Mouse (Mus musculus) liver, embryonic 11.5 days (tissue): ENCODE results near the gene 1700029I15Rik. TPM values are rescaled to one million over a fixed set of nuclear protein-coding genes. Genes with fewer than 3 reads are reported as not detected.

Experiments
- ATAC-seq: fragments of 200-750 bp; cut with Nextera tagmentation; replicated peaks from 2 replicates; pipeline ENCODE4 v1.8.0; 2017; ENCODE audit warnings: moderate number of reproducible peaks, mild to moderate bottlenecking, moderate TSS enrichment, moderate library complexity; ENCODE audit not compliant: low FRiP score
- DNase-seq: peaks from one replicate; pipeline ENCODE4 v3.0.0-alpha.2; 2017; ENCODE audit warnings: low spot score
- H3K27ac ChIP-seq: fragments of 300-500 bp; sonication (generic); 2 replicates; pipeline ENCODE4 v1.5.1; 2014; ENCODE audit warnings: mild to moderate bottlenecking, low read depth, low read length, control low read depth
- H3K27me3 ChIP-seq: fragments of 300-500 bp; sonication (generic); replicated peaks from 2 replicates; pipeline ENCODE4 v1.6.1; 2014; ENCODE audit warnings: low read length, mixed read lengths; ENCODE audit not compliant: control insufficient read depth, insufficient read depth
- H3K36me3 ChIP-seq: fragments of 300-500 bp; sonication (generic); 2 replicates; pipeline ENCODE4 v1.6.1; 2014; ENCODE audit warnings: mild to moderate bottlenecking, low read length, moderate library complexity, mixed read lengths; ENCODE audit not compliant: control insufficient read depth, insufficient read depth
- H3K4me1 ChIP-seq: fragments of 300-500 bp; sonication (generic); replicated peaks from 2 replicates; pipeline ENCODE4 v1.6.1; 2014; ENCODE audit warnings: low read length, mixed read lengths; ENCODE audit not compliant: control insufficient read depth, insufficient read depth
- H3K4me2 ChIP-seq: fragments of 300-500 bp; sonication (generic); 2 replicates; pipeline ENCODE4 v1.6.1; 2014; ENCODE audit warnings: mild to moderate bottlenecking, control low read depth, moderate library complexity
- H3K4me3 ChIP-seq: fragments of 300-500 bp; sonication (generic); 2 replicates; pipeline ENCODE4 v1.5.1; 2014; ENCODE audit warnings: low read depth, low read length, control low read depth
- H3K9ac ChIP-seq: fragments of 300-500 bp; sonication (generic); 2 replicates; pipeline ENCODE4 v1.6.1; 2014; ENCODE audit warnings: low read depth, low read length, control low read depth
- H3K9me3 ChIP-seq: fragments of 300-500 bp; sonication (generic); 2 replicates; pipeline ENCODE4 v1.6.1; 2016; ENCODE audit warnings: low read length, inconsistent platforms, mixed read lengths; ENCODE audit not compliant: control insufficient read depth
- WGBS: fragments of 180-500 bp; shearing (Covaris S2); extraction: QIAGEN DNeasy Blood & Tissue Kit; methylation state at CpG from one replicate; pipeline ENCODE4 v1.1.7; 2014; 5-methylcytosine and 5-hydroxymethylcytosine counted together
- polyA plus RNA-seq: library from polyadenylated mRNA; unstranded; fragments of >200 nt; fragmentation: Nextera tagmentation; extraction: Ambion mirVana; gene quantifications from 2 replicates; pipeline ENCODE4 v1.2.1, GENCODE M21; 2014

The 1700029I15Rik gene
- polyA plus RNA-seq, 1 experiment from 2014 or later, result 1.7 TPM

DNA sequence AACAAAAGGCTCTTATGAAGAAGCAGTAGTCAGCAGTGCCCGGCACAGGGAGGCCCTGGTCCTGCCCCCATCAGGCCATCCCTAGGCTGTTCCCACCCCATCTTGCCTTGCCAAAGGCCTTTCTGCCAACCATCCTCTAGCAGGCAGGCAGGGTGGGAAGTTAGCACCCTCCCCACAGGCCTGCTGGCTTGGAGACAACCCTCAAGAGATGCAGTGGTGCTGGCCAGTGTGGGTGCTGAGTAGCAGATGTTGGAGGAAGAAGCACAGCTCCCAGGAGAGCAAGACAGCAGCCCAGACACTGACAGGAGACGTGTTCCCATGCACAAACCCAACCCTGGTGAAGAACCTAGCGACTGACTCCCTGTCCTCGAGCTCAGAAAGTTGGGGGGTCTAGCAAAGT lies 5.3 kb downstream of the 1700029I15Rik start:
- H3K4me3 ChIP-seq, result no peak overlapping the region
- 76% methylated on average over 4 of the region's 4 CpGs for WGBS

GRCm38 (mm10) chr2:92388081-92388517 lies 5.8 kb downstream of the 1700029I15Rik start:
- ATAC-seq, result no peak
- no peak overlapping the region for H3K4me3 ChIP-seq

More for the DNA sequence above, 5.3 kb downstream of the 1700029I15Rik start:
- no peak overlapping the region for H3K9ac ChIP-seq
- ATAC-seq, result no peak
- peaks cover 60% of the 10 kb centered on the region for H3K27me3 ChIP-seq
- H3K4me1 ChIP-seq, result peaks cover 18% of the 10 kb centered on the region
- H3K36me3 ChIP-seq, result no peaks in the 10 kb centered on the region
- no peak overlapping the region for H3K27ac ChIP-seq
- H3K9me3 ChIP-seq, result no peaks in the 10 kb centered on the region
- no peak overlapping the region for H3K4me2 ChIP-seq
- DNase-seq, result no peak

GRCm38 (mm10) chr2:92388891-92389641 lies 6.7 kb downstream of the 1700029I15Rik start:
- H3K27ac ChIP-seq, result no peak overlapping the region

More at GRCm38 (mm10) chr2:92388081-92388517, 5.8 kb downstream of the 1700029I15Rik start:
- no peaks in the 10 kb centered on the region for H3K9me3 ChIP-seq
- WGBS, result 52% methylated on average over 3 of the region's 3 CpGs
- H3K36me3 ChIP-seq, result no peaks in the 10 kb centered on the region
- no peak for DNase-seq
- no peak overlapping the region for H3K9ac ChIP-seq
- peak overlapping the region; percentile 16; the same call in 1 of the 2 replicates for H3K4me2 ChIP-seq
- peaks cover 22% of the 10 kb centered on the region for H3K4me1 ChIP-seq
- H3K27me3 ChIP-seq, result peaks cover 64% of the 10 kb centered on the region
- no peak overlapping the region for H3K27ac ChIP-seq

GRCm38 (mm10) chr2:92389645-92390044 lies 7.3 kb downstream of the 1700029I15Rik start:
- H3K27me3 ChIP-seq, result peaks cover 80% of the 10 kb centered on the region
- WGBS, result 12% methylated on average over 10 of the region's 10 CpGs
- H3K4me1 ChIP-seq, result peaks cover 22% of the 10 kb centered on the region
- no peak overlapping the region for H3K9ac ChIP-seq
- no peaks in the 10 kb centered on the region for H3K9me3 ChIP-seq
- no peak for ATAC-seq
- H3K4me2 ChIP-seq, result peak overlapping the region; percentile 73
- DNase-seq, result no peak
- no peak overlapping the region for H3K27ac ChIP-seq
- H3K4me3 ChIP-seq, result peak overlapping the region; percentile 59
- no peaks in the 10 kb centered on the region for H3K36me3 ChIP-seq

More at GRCm38 (mm10) chr2:92388891-92389641, 6.7 kb downstream of the 1700029I15Rik start:
- Histone ChIP-seq H3K27me3 (peaks cover 74% of the 10 kb centered on the region), H3K9me3 (no peaks in the 10 kb centered on the region), H3K9ac (peak overlapping the region; percentile 28; the same call in 1 of the 2 replicates), H3K36me3 (no peaks in the 10 kb centered on the region), H3K4me2 (peak overlapping the region; percentile 73), H3K4me1 (peaks cover 22% of the 10 kb centered on the region), H3K4me3 (peak overlapping the region; percentile 59)
- ATAC-seq, result peak; percentile 65
- DNase-seq, result peak; percentile 80
- 1% methylated on average over 62 of the region's 62 CpGs for WGBS

DNA sequence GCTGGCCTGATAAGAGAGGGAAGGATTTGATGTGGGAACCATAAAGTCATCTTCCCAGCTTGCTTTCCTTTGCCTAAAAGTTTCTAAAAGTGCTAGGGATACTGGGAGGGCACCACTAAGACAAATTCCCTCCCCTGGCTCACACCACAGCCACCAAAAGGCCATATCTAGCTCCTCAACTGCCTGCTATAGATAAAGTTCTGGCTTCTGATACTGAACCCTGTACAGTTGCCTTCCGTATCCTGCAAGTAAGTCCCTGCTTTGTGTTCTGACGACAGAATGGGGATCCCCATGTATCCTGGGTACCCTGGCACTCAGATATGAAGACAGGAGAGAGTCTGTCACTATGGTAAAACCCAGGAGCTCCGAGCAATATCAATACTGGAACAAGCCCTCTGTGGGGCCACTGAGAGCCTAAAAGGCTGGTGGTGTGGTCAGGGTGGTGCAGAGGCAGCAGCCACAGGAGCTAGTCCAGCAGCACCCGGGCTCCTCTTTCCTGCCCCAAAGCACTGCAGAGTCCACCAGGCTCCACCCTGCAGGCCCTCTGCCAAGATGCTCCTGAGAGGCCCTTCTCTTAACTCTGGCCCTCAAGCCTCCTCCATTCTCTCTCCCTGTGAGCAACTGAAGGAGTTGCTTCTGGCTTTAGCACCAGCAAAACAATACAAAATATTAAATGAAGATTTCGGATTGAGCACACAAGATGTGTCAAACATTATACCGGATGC lies 8.0 kb downstream of the 1700029I15Rik start:
- H3K27me3 ChIP-seq, result peaks cover 86% of the 10 kb centered on the region
- H3K4me1 ChIP-seq, result peaks cover 22% of the 10 kb centered on the region
- no peaks in the 10 kb centered on the region for H3K9me3 ChIP-seq
- H3K36me3 ChIP-seq, result no peaks in the 10 kb centered on the region
- H3K4me3 ChIP-seq, result no peak overlapping the region
- no peak overlapping the region for H3K9ac ChIP-seq
- WGBS, result 59% methylated on average over 6 of the region's 6 CpGs
- H3K27ac ChIP-seq, result no peak overlapping the region
- no peak overlapping the region for H3K4me2 ChIP-seq
- ATAC-seq (no peak), DNase-seq (no peak)

- H3K27ac ChIP-seq, result no peak overlapping the region
- no peak for ATAC-seq
Measured at GRCm38 (mm10) chr2:92391116-92391515, 8.8 kb downstream of the 1700029I15Rik start.

GRCm38 (mm10) chr2:92391703-92392317 lies 9.5 kb downstream of the 1700029I15Rik start:
- Histone ChIP-seq H3K4me1 (peaks cover 22% of the 10 kb centered on the region), H3K27me3 (peaks cover 87% of the 10 kb centered on the region), H3K4me3 (peak overlapping the region; percentile 41), H3K9ac (peak overlapping the region; percentile 6; the same call in 1 of the 2 replicates), H3K9me3 (no peaks in the 10 kb centered on the region), H3K27ac (peak overlapping the region; percentile 57), H3K4me2 (peak overlapping the region; percentile 65), H3K36me3 (no peaks in the 10 kb centered on the region)
- ATAC-seq (no peak), DNase-seq (no peak)
- WGBS, result 38% methylated on average over 11 of the region's 11 CpGs

More at GRCm38 (mm10) chr2:92391116-92391515, 8.8 kb downstream of the 1700029I15Rik start:
- Histone ChIP-seq H3K4me1 (peaks cover 22% of the 10 kb centered on the region), H3K36me3 (no peaks in the 10 kb centered on the region), H3K4me3 (no peak overlapping the region), H3K9ac (no peak overlapping the region), H3K9me3 (no peaks in the 10 kb centered on the region), H3K4me2 (no peak overlapping the region; the same call in 1 of the 2 replicates), H3K27me3 (peaks cover 89% of the 10 kb centered on the region)
- DNase-seq, result no peak
- 81% methylated on average over 8 of the region's 8 CpGs for WGBS
